Mouse (Mus musculus) lung, adult 2 months (tissue): Measurements from ENCODE around the gene Zscan2.

Source experiments
- CTCF ChIP-seq: fragments of 200-500 bp; IDR thresholded peaks from 2 replicates; pipeline ENCODE4 v1.5.1; 2011; ENCODE audit warnings: mild to moderate bottlenecking, low read length, control low read depth; ENCODE audit not compliant: insufficient read depth
- POLR2A ChIP-seq: fragments of 200-500 bp; IDR thresholded peaks from 2 replicates; pipeline ENCODE4 v1.6.1; 2011; ENCODE audit warnings: low read depth, mild to moderate bottlenecking, control low read depth, low read length, borderline replicate concordance; ENCODE audit errors: extremely low read depth

DNA sequence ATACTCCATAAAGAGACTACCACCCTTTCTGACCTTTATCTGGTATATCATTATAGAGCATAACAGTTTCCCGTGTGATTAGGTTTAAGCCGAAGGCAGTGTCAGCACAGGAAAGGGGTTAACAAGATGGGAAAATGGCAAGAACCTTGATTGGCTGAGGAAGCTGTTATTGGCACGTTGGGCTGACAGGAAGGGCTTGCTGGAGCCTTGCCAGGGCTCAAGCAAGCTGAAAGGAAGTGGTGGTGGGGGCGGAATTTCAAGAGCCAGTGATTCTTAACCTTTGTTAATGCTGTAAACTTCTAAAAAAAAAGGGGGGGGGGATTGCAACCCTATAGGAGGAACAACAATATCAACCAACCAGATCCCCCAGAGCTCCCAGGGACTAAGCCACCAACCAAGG lies 28.5 kb upstream of the Zscan2 start:
- TF ChIP-seq CTCF (no peak), POLR2A (no peak)
